Mouse (Mus musculus): Measurements from ENCODE around the gene Exoc2.

Gene Exoc2

GRCm38 (mm10) chr13:30973501-30974246, at the start of gene Exoc2, which contains the start of gene Gm5447:
Gene Exoc2, minus strand, starts transcription at chr13:30974093.
Gene Gm5447, plus strand, starts transcription at chr13:30974204.
- DNase-seq (ENCODE audit: low spot score): peak; percentile 73

GRCm38 (mm10) chr13:31023664-31024063, 49.8 kb upstream of the Exoc2 start:
- DNase-seq (ENCODE audit: low spot score): no peak

GRCm38 (mm10) chr13:31021927-31022326, 48.0 kb upstream of the Exoc2 start:
- DNase-seq (ENCODE audit: low spot score): no peak

GRCm38 (mm10) chr13:31021514-31021913, 47.6 kb upstream of the Exoc2 start:
- DNase-seq (ENCODE audit: low spot score): no peak

- DNase-seq (ENCODE audit: low spot score): no peak
These were observed 43.7 kb upstream of the Exoc2 start for GRCm38 (mm10) chr13:31017545-31017944.

- no peak for DNase-seq (ENCODE audit: low spot score)
These were observed 31.1 kb upstream of the Exoc2 start for GRCm38 (mm10) chr13:31004995-31005394.

GRCm38 (mm10) chr13:31004458-31004857, 30.6 kb upstream of the Exoc2 start:
- no peak for DNase-seq (ENCODE audit: low spot score)

GRCm38 (mm10) chr13:30999799-31000198, 25.9 kb upstream of the Exoc2 start:
- DNase-seq (ENCODE audit: low spot score): no peak

GRCm38 (mm10) chr13:30997526-30998253, 23.8 kb upstream of the Exoc2 start:
- no peak for DNase-seq (ENCODE audit: low spot score)

GRCm38 (mm10) chr13:30994249-30994858, 20.5 kb upstream of the Exoc2 start:
- DNase-seq (ENCODE audit: low spot score): no peak

- no peak for DNase-seq (ENCODE audit: low spot score)
These were observed 19.9 kb upstream of the Exoc2 start for GRCm38 (mm10) chr13:30993819-30994218.

GRCm38 (mm10) chr13:30990233-30990632, 16.3 kb upstream of the Exoc2 start:
- DNase-seq (ENCODE audit: low spot score): no peak

- no peak for DNase-seq (ENCODE audit: low spot score)
These were observed 15.8 kb upstream of the Exoc2 start for GRCm38 (mm10) chr13:30989710-30990109.

GRCm38 (mm10) chr13:30987686-30988085, 13.8 kb upstream of the Exoc2 start:
- DNase-seq (ENCODE audit: low spot score): no peak

GRCm38 (mm10) chr13:30986934-30987455, 13.1 kb upstream of the Exoc2 start:
- DNase-seq (ENCODE audit: low spot score): no peak

GRCm38 (mm10) chr13:30985598-30986466, 11.9 kb upstream of the Exoc2 start:
- DNase-seq (ENCODE audit: low spot score): no peak

GRCm38 (mm10) chr13:30985275-30985597, 11.3 kb upstream of the Exoc2 start:
- no peak for DNase-seq (ENCODE audit: low spot score)

- no peak for DNase-seq (ENCODE audit: low spot score)
These were observed 7.8 kb upstream of the Exoc2 start for GRCm38 (mm10) chr13:30981666-30982065.

- DNase-seq (ENCODE audit: low spot score): no peak
These were observed 4.3 kb upstream of the Exoc2 start for GRCm38 (mm10) chr13:30978224-30978623.

GRCm38 (mm10) chr13:30976536-30977084, 2.7 kb upstream of the Exoc2 start:
- DNase-seq (ENCODE audit: low spot score): no peak

- DNase-seq (ENCODE audit: low spot score): no peak
These were observed 346 bp upstream of the Exoc2 start for GRCm38 (mm10) chr13:30974247-30974630.

- no peak for DNase-seq (ENCODE audit: low spot score)
These were observed 1.8 kb downstream of the Exoc2 start for GRCm38 (mm10) chr13:30972102-30972501.

All from c-Kit-positive CD71-positive TER-119-positive erythroid progenitor cells, embryonic 14.5 days (primary cell).